Mouse (Mus musculus): ENCODE measurements around the gene Gm17606.

GRCm38 (mm10) chr14:54630583-54631239 is 10.0 kb upstream of the Gm17606 start:
- TF ChIP-seq CTCF (conservative IDR thresholded peaks at IDR 0.05 in 1 of 2, IDR thresholded peaks at IDR 0.05 in 1 of 2; ENCODE audit: low read depth in 2 of 2, low read length in 2 of 2) (no peak), MXI1 (IDR thresholded peaks at IDR 0.05; ENCODE audit: low read depth, low read length) (no peak), ZC3H11A (IDR thresholded peaks at IDR 0.05; ENCODE audit: low read depth, low read length) (no peak)

All from CH12.LX (cell line).